Mouse (Mus musculus) common myeloid progenitor, adult 5-6 weeks (primary cell): ENCODE measurements around the gene Kpna3. TPM values are rescaled to one million over a fixed set of nuclear protein-coding genes. Genes with fewer than 3 reads are reported as not detected.
A peak's percentile ranks its signal among the peaks of the same experiment; 100 is the strongest.
"Not testable (repeated sequence)": the region's sequence is repeated elsewhere in the genome, so short reads cannot be mapped to it uniquely, and the experiment has no call there.

Experiments
- ATAC-seq: replicated peaks from 2 replicates; pipeline ENCODE4 v1.8.0; 2016; ENCODE audit warnings: low read depth, mild to moderate bottlenecking, moderate TSS enrichment, inconsistent platforms; ENCODE audit not compliant: poor library complexity, severe bottlenecking
- total RNA-seq: library from RNA; stranded (forward); fragments of 200-1000, 187-1606 nt; gene quantifications from 2 replicates; pipeline ENCODE4 v1.2.3, GENCODE M21; 2017

Kpna3 gene
- total RNA-seq, 1 experiment from 2014 or later, result 92.3 TPM

DNA sequence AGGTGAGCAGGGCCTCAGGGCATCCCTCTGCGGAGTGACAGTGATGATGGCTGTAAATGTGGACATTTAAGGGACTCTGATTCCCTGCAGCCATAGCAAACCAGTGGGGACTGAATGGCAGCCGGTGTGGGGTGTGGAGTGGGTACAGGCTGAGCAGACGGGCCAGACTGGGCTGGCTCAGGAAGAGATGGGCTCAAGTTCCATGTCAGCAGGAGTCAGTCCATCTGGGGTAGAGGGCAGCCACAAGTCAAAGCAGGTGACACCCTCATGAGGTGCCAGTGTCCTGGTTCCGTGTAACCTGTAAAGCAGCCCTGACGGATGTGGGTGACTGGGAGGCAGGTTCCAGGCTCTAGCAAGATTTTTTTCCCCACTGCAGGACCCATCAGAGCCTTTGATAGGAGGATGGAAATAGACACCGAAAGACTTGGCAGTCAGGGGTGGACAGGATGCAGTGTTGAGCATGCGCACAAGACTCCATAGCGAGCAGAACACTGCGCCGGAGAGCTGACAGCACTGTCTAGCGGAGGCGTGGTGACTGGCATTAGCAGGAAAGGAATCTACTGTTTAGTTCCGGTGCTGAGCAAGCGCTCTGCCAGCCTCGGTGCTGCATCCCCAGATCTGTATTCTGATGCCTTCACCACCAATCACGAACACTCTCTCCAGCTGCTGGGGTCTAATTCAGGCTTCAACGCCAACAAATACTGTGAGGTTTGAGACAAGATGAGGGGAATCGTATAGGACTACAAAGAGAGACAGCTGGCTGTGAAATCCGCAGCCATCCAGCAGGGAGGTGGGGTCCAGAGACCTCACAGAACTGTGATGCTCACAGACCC, 111.8 kb downstream of the Kpna3 start:
- peak; percentile 71 for ATAC-seq

DNA sequence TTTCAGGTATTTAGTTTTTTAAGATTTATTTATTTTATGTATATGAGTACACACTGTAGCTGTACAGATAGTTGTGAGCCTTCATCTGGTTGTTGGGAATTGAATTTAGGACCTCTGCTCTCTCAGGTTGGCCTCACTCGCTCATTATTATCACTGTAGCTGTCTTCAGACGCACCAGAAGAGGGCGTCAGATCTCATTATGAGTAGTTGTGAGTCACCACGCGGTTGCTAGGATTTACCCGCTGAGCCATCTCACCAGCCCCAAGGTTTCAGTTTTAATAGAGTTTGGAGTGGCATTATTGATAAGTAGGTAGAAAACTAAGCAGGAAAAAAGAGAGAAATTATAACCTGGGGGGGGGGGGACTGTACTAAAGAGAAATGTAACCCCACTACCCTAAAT, 112.7 kb downstream of the Kpna3 start:
- not testable (repeated sequence) for ATAC-seq

DNA sequence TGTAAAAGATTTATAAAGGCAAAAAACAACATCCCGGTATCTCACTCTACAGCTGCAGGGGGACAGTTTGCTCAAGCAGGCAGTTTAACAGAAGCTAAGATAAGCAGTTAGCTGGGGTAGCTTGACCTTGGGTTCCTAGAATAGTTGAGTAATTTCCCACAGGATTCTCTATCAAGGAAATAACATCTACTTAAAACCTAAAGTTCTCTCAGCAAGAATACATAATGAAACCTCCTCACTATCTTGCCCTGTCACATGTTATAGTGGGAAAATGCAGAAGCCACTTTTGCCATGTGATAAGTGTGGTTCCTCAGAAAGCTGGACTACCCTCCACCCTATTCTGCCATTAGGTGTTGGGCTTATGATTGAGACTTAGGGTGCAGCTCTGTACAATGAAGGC, 116.9 kb downstream of the Kpna3 start:
- no peak for ATAC-seq

DNA sequence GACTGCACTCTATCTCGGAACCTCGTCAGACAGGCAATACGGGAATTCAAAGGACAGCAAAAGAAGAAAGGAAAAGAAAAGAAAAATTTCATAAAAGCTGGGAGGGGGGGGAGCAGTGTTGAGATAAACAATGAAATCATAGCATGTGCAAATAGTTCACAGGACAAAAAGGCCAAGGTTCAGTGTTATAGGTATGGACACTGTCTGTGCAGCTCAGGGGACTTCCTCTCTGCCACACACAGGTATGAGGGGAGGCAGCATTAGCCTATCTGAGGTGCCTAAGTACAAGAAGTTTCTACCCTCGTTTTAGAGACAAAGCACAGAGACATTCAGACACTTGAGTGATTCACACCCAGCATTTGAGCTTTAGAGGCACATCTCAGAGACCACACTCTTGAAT, 118.5 kb downstream of the Kpna3 start:
- ATAC-seq, result no peak

DNA sequence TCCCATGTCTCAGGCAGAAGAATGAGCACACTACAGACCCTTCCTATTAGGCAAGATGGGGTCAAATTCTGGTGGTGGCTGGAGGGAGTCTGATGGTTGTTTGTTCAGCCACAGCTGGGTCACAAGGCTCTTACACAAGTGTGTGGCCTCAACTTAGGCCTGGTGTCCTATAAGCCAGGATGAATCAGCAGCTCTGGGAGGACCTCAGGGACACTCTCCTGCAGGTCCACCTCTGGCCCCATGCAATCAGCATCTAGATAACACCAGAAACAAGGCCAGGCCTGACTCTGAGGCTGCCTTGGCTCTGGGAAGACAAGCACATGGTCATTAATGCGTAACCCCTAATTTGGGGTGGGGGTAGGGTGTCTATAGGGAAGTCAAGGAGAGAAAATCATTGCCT, 118.9 kb downstream of the Kpna3 start:
- 0 out of 2 replicates have a peak, but pooled peaks have one; percentile 25 for ATAC-seq

DNA sequence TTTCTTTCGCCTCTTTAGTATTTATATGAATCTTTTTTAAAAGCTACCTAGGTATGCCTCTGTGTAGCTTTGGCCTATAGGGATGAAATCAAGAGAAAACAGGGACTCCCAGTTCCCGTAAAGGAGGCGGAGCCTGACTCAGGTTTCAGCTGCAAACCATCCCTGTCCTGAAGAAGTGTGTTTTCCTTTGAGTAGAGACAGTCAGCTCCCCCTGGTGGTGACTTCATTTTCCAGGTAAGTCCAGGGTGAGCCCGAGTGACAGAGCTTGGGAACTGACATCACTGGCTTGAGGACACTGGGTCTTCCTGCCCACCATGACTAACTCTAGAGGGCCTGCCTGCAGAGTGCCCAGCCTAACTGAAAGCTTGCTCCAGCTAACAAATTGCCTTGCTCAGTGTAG, 122.8 kb downstream of the Kpna3 start:
- peak; percentile 83 for ATAC-seq

Other genes starting within 250 kb of the Kpna3 start
- 0.14 TPM in 1 of 2 replicates, not detected in the other for gene Sgcg, start 181.4 kb downstream of the Kpna3 start, total RNA-seq
- 5.2 and 11.0 TPM in 2 replicates for gene Arl11, start 130.1 kb downstream of the Kpna3 start, total RNA-seq
- gene Ebpl, start 79.4 kb downstream of the Kpna3 start, total RNA-seq, result 4.3 and 6.0 TPM in 2 replicates
- 9.5 and 9.9 TPM in 2 replicates for gene Spryd7, start 117.0 kb upstream of the Kpna3 start, total RNA-seq
- gene Trim13, start 158.4 kb upstream of the Kpna3 start, total RNA-seq, result 19.4 and 22.4 TPM in 2 replicates
- gene Kcnrg, start 167.6 kb upstream of the Kpna3 start, total RNA-seq, result 0.19 and 0.87 TPM in 2 replicates